24 mouse cellular contexts compared by ENCODE assay signal in the genomic region with DNA sequence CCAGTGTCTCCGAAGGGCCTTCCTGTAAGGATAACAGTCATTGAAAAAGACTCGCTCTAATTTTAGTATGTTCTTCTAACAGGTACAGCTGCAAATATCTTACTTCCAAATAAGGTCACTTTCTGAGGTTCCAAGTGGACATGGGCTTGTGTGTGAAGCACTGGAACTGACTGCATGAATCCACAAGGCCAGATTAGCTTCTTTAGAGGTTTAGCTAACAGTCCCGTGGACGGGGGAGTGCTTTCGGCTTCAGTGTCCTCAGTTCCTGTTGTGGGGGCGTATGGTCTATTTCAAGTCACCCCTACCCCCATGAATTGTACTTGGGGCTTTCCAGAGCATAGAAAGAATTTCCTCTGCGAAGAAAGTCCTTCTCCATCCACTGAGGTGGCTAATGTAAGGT. TPM values are rescaled to one million over a fixed set of nuclear protein-coding genes. Genes with fewer than 3 reads are reported as not detected.
DNase-seq lines count a peak whose midpoint lies in the region; ATAC-seq lines count a peak whose summit lies in the region.
"Had no signal": no experiment of that assay in that cellular context is flagged by ENCODE, and none has a peak within 500 bp of the region (broad histone marks: within the 10 kb centered on the region; RNA-seq: fewer than 3 reads in every experiment).

No protein-coding gene starts in this region.

- no peaks in the 10 kb centered on the region for H3K27me3 ChIP-seq in intestine, embryonic 15.5 days (replicated peaks)
- H3K27me3 ChIP-seq: embryonic facial prominence, embryonic 15.5 days had no signal

- intact Hi-C loops in heart, postnatal 14 days (cut with DNase I) = no loop called here

- no peak for ATAC-seq in intestine, embryonic 15.5 days
- ATAC-seq: hindbrain, embryonic 16.5 days had no signal

- H3K4me2 ChIP-seq in intestine, embryonic 15.5 days (replicated peaks) = no peak overlapping the region
- H3K4me2 ChIP-seq: embryonic facial prominence, embryonic 15.5 days had no signal

- H3K4me3 ChIP-seq in intestine, embryonic 15.5 days (replicated peaks) = no peak overlapping the region
- H3K4me3 ChIP-seq: embryonic facial prominence, embryonic 15.5 days; limb, embryonic 10.5 days; midbrain, embryonic 10.5 days had no signal

- H3K9ac ChIP-seq in intestine, embryonic 15.5 days = no peak overlapping the region
- H3K9ac ChIP-seq: embryonic facial prominence, embryonic 15.5 days had no signal

- peak; percentile 86 for DNase-seq in heart, adult 11 months
- DNase-seq in heart, postnatal 14 days = no peak
- DNase-seq in spleen, postnatal 36 days (ENCODE audit: low spot score in 2 of 2) = peak; percentile 10 to 37
- no peak for DNase-seq in spleen, postnatal 4 days (ENCODE audit: low spot score in 2 of 2)
- DNase-seq in ovary, postnatal 36 days (ENCODE audit: low spot score) = no peak
- DNase-seq in cerebellum, adult 9-10 months = no peak
- no peak for DNase-seq in urinary bladder, adult 2 months (ENCODE audit: low spot score)
- DNase-seq: adrenal gland, postnatal 25 days; cerebellum, adult 11-12 months; cerebellum, postnatal 36 days; gastrocnemius, postnatal 10 days; kidney, adult 2 months; kidney, postnatal 25 days; lung, adult 18-20 months; lung, postnatal 36 days; retina, postnatal 1 day; thymus, adult 2 months had no signal

- H3K36me3 ChIP-seq in intestine, embryonic 15.5 days = no peaks in the 10 kb centered on the region
- H3K36me3 ChIP-seq: embryonic facial prominence, embryonic 15.5 days; limb, embryonic 10.5 days; midbrain, embryonic 10.5 days had no signal

- no peaks in the 10 kb centered on the region for H3K9me3 ChIP-seq in intestine, embryonic 15.5 days
- H3K9me3 ChIP-seq: limb, embryonic 10.5 days; midbrain, embryonic 10.5 days had no signal

- peak overlapping the region; percentile 23; the same call in 1 of the 2 replicates for H3K27ac ChIP-seq in intestine, embryonic 15.5 days
- H3K27ac ChIP-seq: embryonic facial prominence, embryonic 15.5 days; limb, embryonic 10.5 days; midbrain, embryonic 10.5 days had no signal

- 66% methylated on average over 7 of the region's 7 CpGs for WGBS in intestine, embryonic 15.5 days

- H3K4me1 ChIP-seq in intestine, embryonic 15.5 days (replicated peaks) = peaks cover 6% of the 10 kb centered on the region; the same call in 1 of the 2 replicates
- H3K4me1 ChIP-seq: embryonic facial prominence, embryonic 15.5 days; midbrain, embryonic 10.5 days had no signal

RNA-seq across cellular contexts. Expression of a gene that starts 10.6 kb away (rescaled TPM):
- total RNA-seq in heart, postnatal 14 days (2021) = 100 to 1,000 TPM; 569 to 662 TPM
- 28.2 and 29.9 TPM in 2 replicates for polyA plus RNA-seq in intestine, embryonic 15.5 days (2015; fragmentation: Nextera tagmentation; extraction: Ambion mirVana)
- polyA plus RNA-seq in urinary bladder, adult 2 months (2012; rRNA removed) = 199 and 332 TPM in 2 replicates
- total RNA-seq: hematopoietic stem cell, adult 5-6 weeks had no signal
- polyA plus RNA-seq: liver, adult 2 months had no signal

RNA-seq across cellular contexts. Expression of a gene that starts 18.8 kb away (rescaled TPM):
- total RNA-seq in heart, postnatal 14 days (2021) = under 1 TPM; 0.71 to 0.91 TPM
- polyA plus RNA-seq in intestine, embryonic 15.5 days (2015; fragmentation: Nextera tagmentation; extraction: Ambion mirVana) = 0.68 and 0.82 TPM in 2 replicates
- 1.1 and 2.0 TPM in 2 replicates for polyA plus RNA-seq in urinary bladder, adult 2 months (2012; rRNA removed)
- polyA plus RNA-seq: liver, adult 2 months had no signal

RNA-seq across cellular contexts. Expression of a gene that starts 24.7 kb away (rescaled TPM):
- total RNA-seq in heart, postnatal 14 days (2021) = under 1 TPM in 1 of 2 experiments, not detected in 1; 0.10 TPM
- 1.1 and 2.2 TPM in 2 replicates for polyA plus RNA-seq in intestine, embryonic 15.5 days (2015; fragmentation: Nextera tagmentation; extraction: Ambion mirVana)
- 0.17 and 0.21 TPM in 2 replicates for polyA plus RNA-seq in urinary bladder, adult 2 months (2012; rRNA removed)
- total RNA-seq: liver, adult 2 months had no signal

Comparison
In these comparisons a context has a peak if more than half of its experiments do, and no peak if none do; other contexts are left out.
1. DNase-seq: peak in heart, adult 11 months (single experiment) and spleen, postnatal 36 days (2 of 2); none in heart, postnatal 14 days (0 of 2), spleen, postnatal 4 days (0 of 2), ovary, postnatal 36 days (single experiment), cerebellum, adult 9-10 months (single experiment) and urinary bladder, adult 2 months (single experiment).